Mouse (Mus musculus) urinary bladder, adult 2 months (tissue): Measurements from ENCODE around the gene Ppp1r7. TPM values are rescaled to one million over a fixed set of nuclear protein-coding genes. Genes with fewer than 3 reads are reported as not detected.

ENCODE experiments used
- polyA plus RNA-seq: library from polyadenylated mRNA; depleted of rRNA; stranded (reverse); fragments of >200 nt; gene quantifications from 2 replicates; pipeline ENCODE4 v1.2.3, GENCODE M21; 2012; rRNA removed

The Ppp1r7 gene
- polyA plus RNA-seq, 1 experiment = 12.4 TPM

Other genes with a start within 250 kb of the Ppp1r7 start
- 3.3 and 5.0 TPM in 2 replicates for gene Kif1a, start 240.9 kb upstream of the Ppp1r7 start, polyA plus RNA-seq
- not detected in 2 replicates for gene Agxt, start 207.6 kb upstream of the Ppp1r7 start, polyA plus RNA-seq
- gene 2310007B03Rik, start 181.9 kb upstream of the Ppp1r7 start, polyA plus RNA-seq = 0.03 and 0.07 TPM in 2 replicates
- 0.09 and 0.10 TPM in 2 replicates for gene Crocc2, start 174.1 kb upstream of the Ppp1r7 start, polyA plus RNA-seq
- gene Sned1, start 107.0 kb upstream of the Ppp1r7 start, polyA plus RNA-seq = 12.1 and 18.7 TPM in 2 replicates
- gene Mterf4, start 36.9 kb upstream of the Ppp1r7 start, polyA plus RNA-seq = 16.4 and 17.2 TPM in 2 replicates
- 2.6 and 3.1 TPM in 2 replicates for gene Pask, start 628 bp downstream of the Ppp1r7 start, polyA plus RNA-seq
- 1.3 and 1.4 TPM in 2 replicates for gene Ano7, start 31.1 kb downstream of the Ppp1r7 start, polyA plus RNA-seq
- gene Hdlbp, start 136.0 kb downstream of the Ppp1r7 start, polyA plus RNA-seq = 134 and 137 TPM in 2 replicates
- 4.9 and 5.3 TPM in 2 replicates for gene Farp2, start 169.2 kb downstream of the Ppp1r7 start, polyA plus RNA-seq